Mouse (Mus musculus) heart, adult 11 months (tissue): ENCODE data around the gene Marcksl1.

ENCODE experiments used
- DNase-seq: peaks from one replicate; pipeline ENCODE4 v3.0.0; 2022

Marcksl1 gene

GRCm38 (mm10) chr4:129513086-129513767 lies at the start of gene Marcksl1:
TSS of gene Marcksl1 (plus strand) at chr4:129513581.
- DNase-seq, result peak; percentile 99

DNA sequence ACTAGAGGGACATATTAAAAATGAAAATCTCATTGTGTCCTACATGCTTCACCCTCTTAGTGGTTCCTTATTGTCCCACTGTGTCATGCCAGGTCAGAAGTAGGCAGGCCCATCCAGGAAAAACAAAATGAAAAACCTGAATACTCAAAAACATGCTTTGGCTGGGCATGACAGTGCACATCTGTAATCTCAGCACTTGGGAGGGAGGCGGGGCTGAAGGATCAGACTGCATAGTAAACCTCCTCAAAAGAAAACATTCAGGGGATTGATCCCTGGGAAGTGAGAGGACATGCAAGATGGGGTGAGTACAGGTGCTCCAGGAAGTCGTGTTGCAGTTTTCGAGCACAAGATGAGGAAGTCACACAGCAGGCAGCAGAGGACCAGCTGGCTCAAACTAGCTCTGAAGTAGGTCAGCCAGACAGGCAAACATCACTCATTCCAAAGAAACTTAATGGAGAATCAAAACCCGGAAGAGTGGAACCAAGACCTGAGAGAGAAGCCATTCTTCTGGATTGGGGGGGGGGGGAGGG lies 49.0 kb upstream of the Marcksl1 start:
- DNase-seq, result no peak

- no peak for DNase-seq
These were observed 37.3 kb upstream of the Marcksl1 start for GRCm38 (mm10) chr4:129476047-129476446.

GRCm38 (mm10) chr4:129479863-129480262 lies 33.5 kb upstream of the Marcksl1 start:
- DNase-seq, result no peak

GRCm38 (mm10) chr4:129481090-129481489 lies 32.3 kb upstream of the Marcksl1 start:
- DNase-seq, result no peak

DNA sequence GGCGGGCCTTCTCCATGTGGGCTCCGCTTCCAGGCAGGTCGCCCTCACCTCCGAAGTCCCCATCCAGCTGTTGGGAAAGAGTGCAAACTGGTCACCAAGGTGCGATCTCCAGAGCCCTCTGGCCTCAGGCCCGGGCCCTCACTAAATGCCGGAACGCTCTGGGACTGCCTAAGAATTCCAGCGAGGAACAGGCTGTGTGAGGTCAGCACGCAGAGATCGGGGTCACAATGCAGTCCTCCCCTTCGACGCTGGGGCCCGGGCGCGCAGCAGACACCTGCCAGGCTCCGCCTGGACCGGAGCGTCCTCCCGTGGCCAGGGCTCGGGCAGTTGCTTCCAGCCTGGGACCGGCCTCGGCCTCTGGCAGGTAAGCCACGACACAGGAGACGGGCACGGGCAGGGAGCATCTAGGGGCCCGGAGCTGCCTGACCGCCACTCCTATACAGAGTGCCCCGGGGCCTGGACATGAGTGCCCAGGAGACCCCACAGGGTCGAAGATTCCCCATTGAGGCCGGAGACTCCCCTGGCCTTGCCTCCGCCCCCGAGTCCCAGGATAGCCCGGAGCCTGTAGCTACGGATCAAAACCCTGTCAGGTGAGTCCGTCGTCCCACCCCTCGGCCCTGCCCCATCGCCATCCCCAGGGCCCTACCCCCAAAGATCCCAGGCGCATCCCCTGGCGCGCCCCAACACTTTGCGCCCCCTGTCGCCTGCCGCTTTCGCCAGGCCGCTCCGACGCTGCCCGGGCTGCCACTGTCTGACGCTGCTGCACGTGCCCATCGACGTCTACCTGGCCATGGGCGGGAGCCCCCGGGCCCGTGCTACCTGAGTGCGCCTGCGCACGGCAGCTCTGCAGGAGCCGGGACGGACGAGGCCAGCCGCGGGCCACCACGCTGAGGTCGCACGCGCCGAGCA lies 22.2 kb upstream of the Marcksl1 start, which contains the start of the genes Tssk3 and Fam229a:
Gene Tssk3 (minus strand): TSS at position 51 of the 909 bp plus-strand sequence.
Gene Fam229a (plus strand): TSS at position 219 of the 909 bp plus-strand sequence.
- DNase-seq, result peak; percentile 92

DNA sequence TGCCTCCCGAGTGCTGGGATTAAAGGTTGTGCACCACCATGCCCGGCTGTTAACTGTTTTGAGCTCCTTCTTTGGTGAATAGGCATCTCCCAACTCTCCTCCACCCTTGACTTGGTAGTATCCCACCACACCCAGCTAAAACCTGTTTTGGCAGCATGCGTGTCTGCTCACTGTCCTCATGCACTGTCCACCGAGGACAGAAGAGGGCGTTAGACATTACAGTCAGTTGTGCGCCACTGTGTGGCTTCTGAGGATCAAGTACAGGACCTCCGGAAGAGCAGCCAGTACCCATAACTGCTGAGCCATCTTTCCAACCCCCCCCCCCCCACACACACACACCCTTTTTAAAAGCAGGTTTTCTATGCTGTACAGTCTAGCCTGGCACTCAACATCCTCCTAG lies 18.7 kb upstream of the Marcksl1 start:
- peak; percentile 88 for DNase-seq

GRCm38 (mm10) chr4:129495672-129496562 lies 17.5 kb upstream of the Marcksl1 start:
- peak; percentile 94 for DNase-seq

GRCm38 (mm10) chr4:129496631-129497030 lies 16.8 kb upstream of the Marcksl1 start:
- peak; percentile 98 for DNase-seq

- DNase-seq, result peak; percentile 92
These were observed 14.4 kb upstream of the Marcksl1 start for GRCm38 (mm10) chr4:129498941-129499340.

- DNase-seq, result peak; percentile 90
These were observed 13.4 kb upstream of the Marcksl1 start for GRCm38 (mm10) chr4:129500017-129500416.

GRCm38 (mm10) chr4:129500607-129501566 lies 12.5 kb upstream of the Marcksl1 start:
- DNase-seq, result peak; percentile 99

- DNase-seq, result no peak
These were observed 11.0 kb upstream of the Marcksl1 start for GRCm38 (mm10) chr4:129502327-129502888.

DNA sequence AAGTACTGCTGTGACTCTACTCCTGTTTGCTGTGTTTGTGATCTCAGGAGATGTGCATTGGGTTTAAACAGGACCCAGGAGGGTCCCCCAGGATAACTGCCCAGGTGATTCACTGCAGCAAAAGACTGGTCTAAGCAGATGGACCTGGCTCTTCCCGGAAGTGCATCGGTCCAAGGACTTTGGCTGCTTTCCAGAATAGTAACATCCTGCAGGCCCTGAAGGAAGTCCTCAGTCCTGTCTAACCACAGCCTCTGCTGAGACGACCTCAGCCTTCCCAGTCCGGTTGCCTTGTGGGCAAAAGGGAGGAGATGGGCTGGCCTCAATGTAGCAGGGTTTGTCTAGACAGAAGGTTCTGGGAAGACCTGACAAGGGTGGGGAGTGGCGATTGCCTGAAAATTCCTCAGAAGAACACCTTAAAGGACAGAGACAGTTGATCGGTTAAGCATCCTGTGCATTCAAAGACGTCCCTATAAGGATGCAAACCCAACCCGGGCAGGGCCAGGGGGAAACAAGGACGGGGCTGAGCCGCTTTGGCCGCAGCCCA lies 10.4 kb upstream of the Marcksl1 start:
- peak; percentile 93 for DNase-seq

DNA sequence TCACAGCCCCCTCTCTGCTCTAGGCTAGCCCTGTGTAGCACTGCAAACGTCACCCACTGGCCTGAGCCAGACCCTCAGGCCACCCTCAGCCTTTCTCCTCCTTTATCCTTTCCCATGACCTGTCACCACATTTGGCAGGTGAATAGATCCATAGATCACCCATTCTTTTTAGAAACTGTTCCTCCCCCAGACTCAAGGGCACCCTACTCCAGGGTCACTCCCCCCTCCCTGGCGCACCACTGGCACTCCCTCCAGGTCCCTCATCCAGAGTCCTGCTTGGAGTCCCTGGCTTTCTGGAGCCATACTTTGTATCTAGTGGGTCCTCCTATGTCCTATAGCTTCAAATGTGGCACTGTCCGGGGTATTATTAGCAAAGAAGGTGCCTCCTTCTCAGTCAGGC lies 7.9 kb upstream of the Marcksl1 start:
- DNase-seq, result no peak

- peak; percentile 91 for DNase-seq
These were observed 5.7 kb upstream of the Marcksl1 start for GRCm38 (mm10) chr4:129507434-129508236.

DNA sequence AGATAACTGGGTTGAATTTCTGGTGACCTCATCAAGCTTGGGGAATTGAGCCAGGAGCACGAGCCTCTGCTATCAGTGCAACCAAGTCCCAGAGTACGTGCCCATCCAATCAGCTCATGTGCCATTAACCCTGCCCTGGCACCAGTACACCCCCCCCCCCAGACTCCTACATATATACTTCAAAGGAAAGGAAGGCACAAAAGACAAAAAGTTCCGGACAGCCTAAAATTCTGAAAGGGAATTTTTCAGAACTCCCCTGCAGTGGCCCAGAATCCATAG lies 5.2 kb upstream of the Marcksl1 start:
- DNase-seq, result peak; percentile 93

GRCm38 (mm10) chr4:129508834-129509600 lies 4.4 kb upstream of the Marcksl1 start:
- peak; percentile 90 for DNase-seq

DNA sequence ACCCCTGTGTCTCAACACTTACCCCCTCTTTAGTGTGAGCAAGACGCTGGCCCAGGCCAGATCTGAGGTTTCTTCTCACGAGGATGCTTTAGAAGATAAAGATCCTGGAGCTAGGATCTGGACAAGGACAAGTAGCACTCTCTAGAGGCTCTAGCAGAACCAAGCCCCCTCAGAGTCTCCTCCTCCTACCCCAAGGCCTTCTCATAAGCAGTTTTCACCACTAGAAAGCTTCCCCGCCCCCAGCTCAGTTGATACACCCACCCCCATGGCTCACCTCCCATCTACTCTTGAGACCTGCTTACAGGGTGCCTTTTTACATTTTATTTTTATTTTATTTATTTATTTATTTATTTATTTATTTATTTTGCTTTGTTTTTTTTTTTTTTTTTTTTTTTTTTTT lies 3.7 kb upstream of the Marcksl1 start:
- no peak for DNase-seq
